Mouse (Mus musculus): ENCODE results near the gene Rem2.

Gene Rem2

GRCm38 (mm10) chr14:54443712-54444618, 31.9 kb upstream of the Rem2 start:
- DNase-seq: peak; percentile 38 to 69

GRCm38 (mm10) chr14:54445476-54445875, 30.4 kb upstream of the Rem2 start:
- peak; percentile 64 to 76 for DNase-seq

DNA sequence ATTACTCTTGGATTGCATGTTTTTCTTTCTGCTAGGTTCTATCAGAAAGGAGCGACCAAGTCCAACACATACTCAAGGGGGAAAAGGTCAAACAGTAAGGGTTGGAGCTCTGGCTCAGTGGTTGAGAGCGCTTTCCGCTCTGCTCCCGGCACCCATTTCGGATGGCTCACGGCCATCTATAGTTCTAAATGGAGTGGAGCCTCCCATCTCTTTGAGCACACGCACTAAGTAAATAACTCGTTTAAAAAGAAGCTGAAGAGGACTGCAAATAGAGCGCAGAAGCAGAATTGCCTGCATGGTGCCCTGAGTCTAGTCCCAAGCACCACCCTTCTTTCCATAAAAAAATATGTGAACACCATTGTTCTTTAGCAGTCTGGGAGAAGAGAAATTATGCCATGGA, 22.3 kb upstream of the Rem2 start:
- peak in 1 of 2 experiments; percentile 48 for DNase-seq

DNA sequence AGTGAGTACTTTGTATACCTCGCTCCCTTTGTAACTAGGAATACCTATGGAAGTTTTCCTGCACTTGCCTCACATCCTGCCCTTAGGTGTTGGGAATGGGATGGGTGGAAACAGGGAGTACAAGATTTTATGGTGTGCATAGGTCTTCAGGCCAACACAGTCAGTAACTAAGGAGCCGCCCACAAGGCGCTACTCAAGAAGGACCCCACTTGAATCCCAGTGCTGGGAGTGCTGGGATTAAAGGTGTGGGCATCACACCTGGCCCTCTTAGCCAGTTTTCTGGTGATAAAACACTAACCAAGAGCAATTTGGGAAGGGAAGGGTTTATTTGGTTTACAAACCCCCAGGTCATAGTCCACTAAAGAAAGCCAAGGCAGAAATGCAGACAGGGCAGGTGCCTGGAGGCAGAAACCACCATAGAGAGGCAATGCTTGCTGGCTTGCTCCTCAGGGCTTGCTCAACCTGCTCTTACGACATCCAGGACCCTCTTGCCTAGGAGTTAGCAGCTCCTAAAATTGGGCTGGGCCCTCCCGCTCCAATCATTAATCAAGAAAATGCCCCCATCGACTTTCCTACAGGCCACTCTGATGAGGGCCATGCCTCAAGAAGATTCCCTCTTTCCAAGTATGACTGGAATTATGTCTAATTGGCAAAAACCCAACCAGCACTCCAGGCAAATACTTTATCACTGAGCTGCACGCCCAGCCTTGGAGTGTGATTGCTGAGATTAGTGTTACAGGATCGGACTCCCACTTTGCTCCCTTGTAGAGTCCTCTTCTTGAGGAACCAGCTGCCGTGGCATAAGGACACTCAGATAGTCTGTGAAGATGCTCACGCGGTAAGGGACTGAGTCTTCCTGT, 21.0 kb upstream of the Rem2 start:
- peak; percentile 33 to 59 for DNase-seq

GRCm38 (mm10) chr14:54457907-54458569, 17.9 kb upstream of the Rem2 start:
- DNase-seq: no peak

DNA sequence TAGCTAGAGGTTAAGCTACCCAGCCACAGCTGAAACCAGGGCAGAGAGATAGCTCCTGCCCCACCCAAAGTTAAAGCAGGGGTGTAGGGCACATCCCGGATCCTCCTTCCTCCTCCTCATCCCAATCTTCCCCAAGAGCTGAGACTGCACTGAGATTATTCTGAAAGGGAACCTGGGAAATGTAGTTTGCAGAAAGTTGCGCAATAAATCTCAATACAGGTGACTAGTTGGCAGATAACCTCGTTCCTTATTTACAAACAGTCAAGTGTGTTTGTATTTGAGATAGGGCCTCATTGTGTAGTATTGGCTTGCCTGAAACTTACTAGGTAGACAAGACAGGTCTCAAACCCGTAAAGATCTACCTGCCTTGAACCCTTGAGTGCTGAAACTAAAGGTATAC, 13.8 kb upstream of the Rem2 start:
- DNase-seq: no peak

DNA sequence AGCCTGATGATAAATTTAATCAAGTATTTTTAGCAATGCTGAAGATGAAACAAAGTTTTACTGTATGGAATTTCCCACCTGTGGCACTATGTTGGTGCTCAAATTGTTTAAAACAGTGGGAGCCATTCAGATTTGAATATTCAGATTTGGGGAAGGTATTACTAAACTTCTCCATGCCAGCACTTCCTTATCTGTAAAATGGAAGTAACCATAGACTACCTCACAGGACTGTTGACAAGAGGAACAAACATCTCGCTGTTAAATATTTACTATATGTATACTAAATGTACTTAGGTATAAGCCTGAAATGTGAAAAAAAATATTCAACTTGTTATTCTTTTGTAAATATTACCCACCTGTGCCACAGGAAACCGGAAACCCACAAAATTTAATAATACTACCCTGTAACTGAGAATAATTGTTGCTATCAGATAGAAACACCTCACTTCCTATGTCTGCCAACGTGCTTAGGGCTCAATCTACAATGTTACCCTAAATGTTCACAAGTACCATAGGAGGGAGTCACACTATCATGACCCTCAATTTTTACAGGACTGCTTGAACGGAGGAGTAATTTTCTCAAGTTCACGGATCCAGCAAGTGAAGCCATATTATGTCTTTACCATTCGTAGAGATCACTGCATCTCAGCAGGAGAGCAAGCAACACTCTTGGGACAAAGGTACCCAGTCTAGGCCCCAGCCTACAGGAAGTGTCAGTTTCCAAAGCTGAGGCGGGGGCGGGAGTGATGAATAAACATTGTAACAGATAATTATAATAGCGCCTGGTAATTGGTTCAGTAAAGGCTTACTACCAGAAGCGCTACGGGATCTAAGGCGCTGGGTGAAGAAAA, 12.6 kb upstream of the Rem2 start:
- no peak for DNase-seq

- peak; percentile 94 for DNase-seq
Observed at GRCm38 (mm10) chr14:54463959-54464292, 12.0 kb upstream of the Rem2 start, which contains the start of gene Lrp10. Gene Lrp10, plus strand, starts transcription at chr14:54464137.

- DNase-seq: peak; percentile 84
Observed at GRCm38 (mm10) chr14:54464293-54465005, 11.5 kb upstream of the Rem2 start.

DNA sequence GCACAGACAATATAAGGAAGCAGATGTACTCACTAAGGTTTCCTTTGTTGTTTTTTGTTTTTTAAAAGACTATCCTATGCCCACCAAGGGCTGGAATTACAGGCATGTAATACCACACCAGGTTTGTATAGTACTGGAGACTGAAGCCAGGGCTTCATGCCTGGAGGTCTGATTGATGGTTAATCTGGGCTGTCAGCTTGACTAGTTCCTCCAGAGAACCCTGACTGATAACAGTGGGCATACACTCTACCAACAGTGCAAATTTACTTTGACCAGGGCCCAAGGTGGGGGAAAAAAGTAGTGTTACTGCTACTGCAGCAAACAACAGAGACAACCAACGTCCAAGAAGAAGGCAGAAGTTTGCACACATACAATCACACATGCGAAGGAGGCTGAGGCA, 4.4 kb upstream of the Rem2 start:
- DNase-seq: no peak

DNA sequence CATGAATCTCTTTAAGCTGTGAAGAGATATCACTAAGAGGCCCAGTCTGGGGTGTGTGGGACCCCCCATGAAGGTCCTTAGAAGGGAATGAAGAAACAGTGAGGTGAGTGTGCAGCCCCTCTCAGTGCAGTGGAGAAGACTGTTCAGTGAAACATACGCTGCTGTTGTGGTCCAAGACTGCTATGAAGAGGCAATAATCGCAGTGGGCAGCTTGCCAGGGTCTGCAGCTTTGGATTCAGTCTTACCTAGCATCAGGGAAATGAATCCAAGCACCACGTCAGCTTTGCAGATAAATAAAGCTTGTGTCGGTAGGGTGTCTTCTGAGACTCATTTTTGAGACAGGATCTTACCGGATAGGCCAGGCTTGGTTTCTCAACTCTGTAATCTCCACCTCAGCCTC, 3.2 kb upstream of the Rem2 start:
- DNase-seq: no peak

- DNase-seq: no peak
Observed at GRCm38 (mm10) chr14:54474744-54475143, 1.2 kb upstream of the Rem2 start.

GRCm38 (mm10) chr14:54477172-54477909, 1.4 kb downstream of the Rem2 start:
- no peak for DNase-seq

DNA sequence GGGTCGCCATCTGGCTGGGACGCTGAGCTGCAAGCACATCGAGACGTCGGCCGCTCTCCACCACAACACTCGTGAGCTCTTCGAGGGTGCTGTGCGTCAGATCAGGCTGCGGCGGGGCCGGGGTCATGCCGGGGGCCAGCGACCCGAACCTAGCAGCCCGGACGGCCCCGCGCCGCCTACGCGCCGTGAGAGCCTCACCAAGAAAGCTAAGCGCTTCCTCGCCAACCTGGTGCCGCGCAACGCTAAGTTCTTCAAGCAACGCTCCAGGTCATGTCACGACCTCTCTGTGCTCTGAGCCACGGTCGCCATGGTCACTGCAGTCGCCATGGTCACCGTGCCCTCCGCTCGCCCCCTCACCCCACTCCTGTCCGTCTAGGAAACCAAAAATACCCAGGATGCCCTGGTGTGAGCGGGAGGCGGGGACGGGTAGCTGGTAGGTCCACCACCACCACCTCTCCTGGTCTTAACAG, 3.6 kb downstream of the Rem2 start:
- peak; percentile 55 to 63 for DNase-seq

GRCm38 (mm10) chr14:54480673-54481072, 4.8 kb downstream of the Rem2 start:
- DNase-seq: no peak

- DNase-seq: no peak
Observed at GRCm38 (mm10) chr14:54481402-54481801, 5.5 kb downstream of the Rem2 start.

DNA sequence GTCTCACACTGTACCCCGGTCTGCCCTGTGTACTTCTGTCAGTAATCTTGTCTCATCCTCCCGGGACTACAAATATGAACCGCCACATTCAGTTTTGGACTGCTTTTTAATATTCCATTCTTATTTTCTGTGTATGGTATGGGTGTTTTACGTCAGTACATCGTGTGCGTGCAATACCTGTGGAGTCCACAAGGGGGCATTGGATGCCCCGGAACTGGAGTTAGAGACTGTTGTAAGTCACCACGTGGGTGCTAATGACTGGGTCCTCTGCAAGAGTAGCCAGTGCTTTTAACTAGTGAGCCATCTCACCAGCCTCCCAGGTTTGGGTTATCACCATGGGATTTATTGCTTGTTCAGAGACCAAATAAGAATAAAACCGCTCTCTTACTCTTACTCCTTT, 6.6 kb downstream of the Rem2 start:
- peak; percentile 50 to 62 for DNase-seq

DNA sequence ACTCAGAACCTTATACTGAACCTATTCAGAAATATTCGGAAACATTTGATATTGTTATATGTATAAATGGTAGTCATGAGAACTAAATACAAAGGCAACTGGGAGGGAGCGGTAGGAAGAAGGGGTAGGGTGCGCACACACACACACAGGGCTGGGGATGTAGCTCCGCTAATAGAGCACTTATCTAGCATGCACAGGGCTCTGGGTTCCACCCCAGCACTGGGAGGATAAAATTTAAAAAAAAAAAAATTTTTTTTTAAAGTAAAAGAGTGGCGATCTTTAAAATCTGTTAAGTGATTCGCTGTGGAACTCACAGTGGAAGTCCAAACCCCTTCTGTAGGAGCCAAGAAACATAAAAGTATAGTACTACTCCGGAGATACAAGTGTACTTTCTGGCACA, 10.0 kb downstream of the Rem2 start:
- no peak for DNase-seq

DNA sequence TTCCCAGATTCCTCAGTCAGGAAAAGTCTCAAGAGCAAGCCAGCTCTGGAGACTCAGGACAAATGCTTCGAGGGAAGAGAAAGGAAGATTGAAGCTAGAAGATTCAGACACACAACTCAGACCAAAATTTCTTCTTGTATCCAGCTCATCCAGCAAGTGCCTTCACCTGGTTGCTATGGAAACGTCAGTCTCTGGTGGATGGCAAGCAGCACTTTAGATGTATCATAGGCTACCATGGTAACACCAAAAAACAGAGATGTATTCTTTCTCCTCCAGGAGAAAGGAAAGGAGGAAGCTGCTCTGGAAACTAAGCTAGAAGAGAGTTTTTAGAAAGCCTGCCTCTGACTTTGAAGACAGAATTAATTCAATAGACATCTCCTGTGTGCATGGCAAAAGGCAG, 11.8 kb downstream of the Rem2 start:
- DNase-seq: peak in 1 of 2 experiments; percentile 1

DNA sequence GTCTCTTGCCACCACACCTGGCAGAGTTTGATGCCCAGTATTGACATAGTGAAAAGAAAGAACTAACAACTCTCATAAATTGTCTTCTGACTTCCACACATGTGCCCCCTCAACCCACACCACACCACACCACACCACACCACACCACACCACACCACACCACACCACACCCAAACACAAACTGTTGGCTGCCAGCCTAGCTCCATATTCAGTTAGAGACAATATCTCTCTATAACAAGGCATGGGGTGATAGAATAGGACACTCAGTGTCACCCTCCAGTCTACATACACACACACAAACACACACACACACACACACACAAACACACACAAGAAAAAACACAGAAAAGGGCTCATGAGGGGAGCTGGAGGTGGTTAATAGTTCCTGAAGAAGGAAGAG, 12.4 kb downstream of the Rem2 start:
- DNase-seq: peak in 1 of 2 experiments; percentile 6
